Mouse (Mus musculus) embryonic facial prominence, embryonic 15.5 days (tissue): ENCODE results near the gene Gm14139. TPM values are rescaled to one million over a fixed set of nuclear protein-coding genes. Genes with fewer than 3 reads are reported as not detected.

Experiments used
- polyA plus RNA-seq: library from polyadenylated mRNA; unstranded; fragments of >200 nt; fragmentation: Nextera tagmentation; extraction: Ambion mirVana; gene quantifications from 2 replicates; pipeline ENCODE4 v1.2.1, GENCODE M21; 2015

The Gm14139 gene
- polyA plus RNA-seq, 1 experiment from 2014 or later: not detected

Other genes with a start within 250 kb of the Gm14139 start
- 7.1 and 8.3 TPM in 2 replicates for gene Zfp120, start 45.0 kb upstream of the Gm14139 start, polyA plus RNA-seq
- not detected in 2 replicates for gene Gm10770, start 2.1 kb upstream of the Gm14139 start, polyA plus RNA-seq
- gene Zfp937, start 36.3 kb downstream of the Gm14139 start, polyA plus RNA-seq: 7.8 and 8.1 TPM in 2 replicates
- 4.8 and 6.1 TPM in 2 replicates for gene Gm21994, start 73.8 kb downstream of the Gm14139 start, polyA plus RNA-seq
- gene Gm14124, start 75.8 kb downstream of the Gm14139 start, polyA plus RNA-seq: not detected in 2 replicates
- 2.2 and 2.9 TPM in 2 replicates for gene Gm10130, start 141.9 kb downstream of the Gm14139 start, polyA plus RNA-seq
- 7.0 and 7.3 TPM in 2 replicates for gene 3300002I08Rik, start 181.0 kb downstream of the Gm14139 start, polyA plus RNA-seq